Mouse (Mus musculus) olfactory bulb, adult 2 months (tissue): Measurements from ENCODE around the gene Hypk. TPM values are rescaled to one million over a fixed set of nuclear protein-coding genes. Genes with fewer than 3 reads are reported as not detected.
"Not testable (repeated sequence)": the region's sequence is repeated elsewhere in the genome, so short reads cannot be mapped to it uniquely, and the experiment has no call there.

Source experiments
- H3K27ac ChIP-seq: fragments of 200-500 bp; 2 replicates; pipeline ENCODE4 v1.5.1; 2012; ENCODE audit warnings: low read depth, low read length; ENCODE audit not compliant: insufficient read depth
- H3K4me1 ChIP-seq: fragments of 200-500 bp; 2 replicates; pipeline ENCODE4 v1.6.1; 2012; ENCODE audit warnings: low read length; ENCODE audit not compliant: control insufficient read depth, insufficient read depth
- H3K4me3 ChIP-seq: fragments of 200-500 bp; 2 replicates; pipeline ENCODE4 v1.5.1; 2012; ENCODE audit warnings: mild to moderate bottlenecking, low read depth, low read length, moderate library complexity; ENCODE audit not compliant: insufficient read depth
- CTCF ChIP-seq: fragments of 200-500 bp; IDR thresholded peaks from 2 replicates; pipeline ENCODE4 v1.5.1; 2012; ENCODE audit warnings: low read depth, mild to moderate bottlenecking, low read length, moderate library complexity; ENCODE audit not compliant: insufficient read depth
- POLR2A ChIP-seq: fragments of 200-500 bp; IDR thresholded peaks from 2 replicates; pipeline ENCODE4 v1.6.1; 2012; ENCODE audit warnings: mild to moderate bottlenecking, low read depth, low read length, moderate library complexity; ENCODE audit not compliant: insufficient read depth
- WGBS: fragments of 180-500 bp; shearing (Covaris S2); methylation state at CpG from one replicate; pipeline ENCODE4 v1.1.7; 2018; 5-methylcytosine and 5-hydroxymethylcytosine counted together
- polyA plus RNA-seq: library from polyadenylated mRNA; stranded (reverse); fragments of >200 nt; gene quantifications from 2 replicates; pipeline ENCODE4 v1.2.4, GENCODE M21; 2012; ENCODE audit warnings: low replicate concordance; ENCODE audit not compliant: missing spikeins, insufficient read depth, insufficient read length

Hypk gene
- polyA plus RNA-seq, 1 experiment, result 611 TPM

GRCm38 (mm10) chr2:121483576-121483975 lies 30.5 kb downstream of the Hypk start:
- TF ChIP-seq POLR2A (no peak), CTCF (no peak)
- Histone ChIP-seq H3K4me1 (no peaks in the 10 kb centered on the region; the same call in 1 of the 2 replicates), H3K4me3 (no peak overlapping the region), H3K27ac (no peak overlapping the region)
- WGBS, result 55% methylated on average over 8 of the region's 8 CpGs

GRCm38 (mm10) chr2:121484403-121484802 lies 31.3 kb downstream of the Hypk start:
- not testable (repeated sequence) for H3K27ac ChIP-seq, H3K4me1 ChIP-seq, H3K4me3 ChIP-seq
- WGBS, result 84% methylated on average over 2 of the region's 2 CpGs

GRCm38 (mm10) chr2:121501550-121501949 lies 48.5 kb downstream of the Hypk start:
- H3K4me1 ChIP-seq, H3K27ac ChIP-seq, H3K4me3 ChIP-seq: not testable (repeated sequence)
- WGBS, result 83% methylated on average over 1 of the region's 6 CpGs

GRCm38 (mm10) chr2:121505942-121506882 lies 53.1 kb downstream of the Hypk start, which contains the start of the genes Mfap1a and Wdr76:
Gene Mfap1a, minus strand, starts transcription at chr2:121506665.
Gene Wdr76, plus strand, starts transcription at chr2:121506723.
- H3K4me3 ChIP-seq, result peak within 1 kb of the TSS; percentile 97
- not testable (repeated sequence) for H3K4me1 ChIP-seq, H3K27ac ChIP-seq
- 3% methylated on average over 42 of the region's 42 CpGs for WGBS
- peak; percentile 70 for TF ChIP-seq POLR2A

GRCm38 (mm10) chr2:121507173-121507950 lies 54.3 kb downstream of the Hypk start:
- H3K4me1 ChIP-seq, result peaks cover 5% of the 10 kb centered on the region
- H3K27ac ChIP-seq, result no peak overlapping the region
- TF ChIP-seq CTCF (no peak), POLR2A (no peak)
- 6% methylated on average over 12 of the region's 12 CpGs for WGBS
- H3K4me3 ChIP-seq, result no peak overlapping the region

- peaks cover 5% of the 10 kb centered on the region for H3K4me1 ChIP-seq
- TF ChIP-seq POLR2A, result no peak
- TF ChIP-seq CTCF, result no peak
- WGBS, result 81% methylated on average over 2 of the region's 2 CpGs
- H3K27ac ChIP-seq, result no peak overlapping the region
- H3K4me3 ChIP-seq, result no peak overlapping the region
Observed at GRCm38 (mm10) chr2:121507951-121508330, 54.9 kb downstream of the Hypk start.

Other genes with a start within 250 kb of the Hypk start
- gene Trp53bp1, start 181.9 kb upstream of the Hypk start, polyA plus RNA-seq, result 272 TPM in 1 of 2 replicates, not detected in the other
- gene Map1a, start 163.7 kb upstream of the Hypk start, polyA plus RNA-seq, result 93.5 and 210 TPM in 2 replicates
- gene Ppip5k1, start 97.9 kb upstream of the Hypk start, polyA plus RNA-seq, result 355 TPM in 1 of 2 replicates, not detected in the other
- gene Ckmt1, start 95.6 kb upstream of the Hypk start, polyA plus RNA-seq, result not detected in 2 replicates
- not detected in 2 replicates for gene Strc, start 66.1 kb upstream of the Hypk start, polyA plus RNA-seq
- gene Pdia3, start 39.5 kb upstream of the Hypk start, polyA plus RNA-seq, result 166 and 331 TPM in 2 replicates
- gene Catsper2, start 39.5 kb upstream of the Hypk start, polyA plus RNA-seq, result not detected in 2 replicates
- gene Ell3, start 9.0 kb upstream of the Hypk start, polyA plus RNA-seq, result not detected in 2 replicates
- gene Serf2, start 4.1 kb upstream of the Hypk start, polyA plus RNA-seq, result not detected in 2 replicates
- not detected in 2 replicates for gene Serinc4, start 3.5 kb downstream of the Hypk start, polyA plus RNA-seq
- gene Mfap1b, start 20.8 kb downstream of the Hypk start, polyA plus RNA-seq, result not detected in 2 replicates
- not detected in 2 replicates for gene Mfap1a, start 53.4 kb downstream of the Hypk start, polyA plus RNA-seq
- gene Wdr76, start 53.4 kb downstream of the Hypk start, polyA plus RNA-seq, result not detected in 2 replicates